Mouse (Mus musculus) intestine, postnatal 0 days (tissue): ENCODE measurements around the gene Slc25a12. TPM values are rescaled to one million over a fixed set of nuclear protein-coding genes. Genes with fewer than 3 reads are reported as not detected.

Experiments
- ATAC-seq: fragments of 200-750 bp; cut with Nextera tagmentation; 2 replicates; pipeline ENCODE4 v1.8.0; 2017; ENCODE audit warnings: mild to moderate bottlenecking, moderate TSS enrichment, moderate library complexity
- H3K27ac ChIP-seq: fragments of 300-500 bp; sonication (generic); 2 replicates; pipeline ENCODE4 v1.5.1; 2014; ENCODE audit warnings: mild to moderate bottlenecking, low read depth, low read length, moderate library complexity
- H3K27me3 ChIP-seq: fragments of 300-500 bp; sonication (generic); replicated peaks from 2 replicates; pipeline ENCODE4 v1.6.1; 2014; ENCODE audit warnings: low read length, mixed read lengths; ENCODE audit not compliant: control insufficient read depth, insufficient read depth
- H3K36me3 ChIP-seq: fragments of 300-500 bp; sonication (generic); 2 replicates; pipeline ENCODE4 v1.6.1; 2014; ENCODE audit warnings: mild to moderate bottlenecking, moderate library complexity; ENCODE audit not compliant: control insufficient read depth, insufficient read depth
- H3K4me1 ChIP-seq: fragments of 300-500 bp; sonication (generic); replicated peaks from 2 replicates; pipeline ENCODE4 v1.6.1; 2014; ENCODE audit warnings: antibody characterized with exemption, low read length, mixed read lengths; ENCODE audit not compliant: control insufficient read depth, insufficient read depth
- H3K4me2 ChIP-seq: fragments of 300-500 bp; sonication (generic); replicated peaks from 2 replicates; pipeline ENCODE4 v1.6.1; 2014; ENCODE audit warnings: low read depth, mild to moderate bottlenecking, moderate library complexity
- H3K4me3 ChIP-seq: fragments of 300-500 bp; sonication (generic); 2 replicates; pipeline ENCODE4 v1.5.1; 2014; ENCODE audit warnings: low read depth, low read length
- H3K9ac ChIP-seq: fragments of 300-500 bp; sonication (generic); 2 replicates; pipeline ENCODE4 v1.6.1; 2014; ENCODE audit warnings: mild to moderate bottlenecking, low read depth, low read length
- H3K9me3 ChIP-seq: fragments of 300-500 bp; sonication (generic); 2 replicates; pipeline ENCODE4 v1.6.1; 2016; ENCODE audit warnings: mixed run types; ENCODE audit not compliant: control insufficient read depth
- CTCF ChIP-seq: sonication (generic); IDR thresholded peaks from 2 replicates; pipeline ENCODE4 v1.5.1; 2016; ENCODE audit warnings: low read depth, mild to moderate bottlenecking, control low read depth, antibody characterized with exemption, moderate library complexity
- WGBS: fragments of 180-500 bp; shearing (Covaris S2); extraction: QIAGEN DNeasy Blood & Tissue Kit; methylation state at CpG from one replicate; pipeline ENCODE4 v1.1.7; 2014; 5-methylcytosine and 5-hydroxymethylcytosine counted together
- polyA plus RNA-seq: library from polyadenylated mRNA; unstranded; fragments of >200 nt; fragmentation: Nextera tagmentation; extraction: Ambion mirVana; gene quantifications from 2 replicates; pipeline ENCODE4 v1.2.1, GENCODE M21; 2015

Gene Slc25a12
- polyA plus RNA-seq, 1 experiment from 2014 or later: 14.9 TPM

DNA sequence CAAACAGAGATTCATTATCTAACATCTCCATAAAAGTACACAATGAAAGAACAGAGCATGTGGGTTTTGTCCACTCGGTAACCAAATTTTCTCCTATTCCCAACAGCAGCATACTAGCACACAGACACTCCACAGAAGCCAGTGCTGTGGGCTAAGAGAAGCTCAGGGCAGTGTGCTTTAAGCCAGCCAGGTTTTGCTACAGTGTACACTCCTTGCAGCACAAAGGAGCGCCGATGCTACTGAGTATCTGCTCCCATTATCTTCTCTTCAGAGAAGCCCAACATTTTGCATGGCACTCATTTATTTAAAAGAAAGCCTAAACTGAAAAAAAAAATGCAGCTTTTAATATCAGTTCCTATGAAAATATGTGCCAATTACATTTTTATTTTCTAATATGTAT is 73.6 kb downstream of the Slc25a12 start:
- H3K4me3 ChIP-seq: no peak overlapping the region
- H3K4me2 ChIP-seq: no peak overlapping the region
- H3K9me3 ChIP-seq: no peaks in the 10 kb centered on the region
- WGBS: 79% methylated on average over 3 of the region's 3 CpGs
- no peak overlapping the region for H3K9ac ChIP-seq
- ATAC-seq: no peak
- H3K36me3 ChIP-seq: no peaks in the 10 kb centered on the region; the same call in 1 of the 2 replicates
- no peak for TF ChIP-seq CTCF
- H3K27me3 ChIP-seq: no peaks in the 10 kb centered on the region
- no peak overlapping the region for H3K27ac ChIP-seq
- H3K4me1 ChIP-seq: no peaks in the 10 kb centered on the region

DNA sequence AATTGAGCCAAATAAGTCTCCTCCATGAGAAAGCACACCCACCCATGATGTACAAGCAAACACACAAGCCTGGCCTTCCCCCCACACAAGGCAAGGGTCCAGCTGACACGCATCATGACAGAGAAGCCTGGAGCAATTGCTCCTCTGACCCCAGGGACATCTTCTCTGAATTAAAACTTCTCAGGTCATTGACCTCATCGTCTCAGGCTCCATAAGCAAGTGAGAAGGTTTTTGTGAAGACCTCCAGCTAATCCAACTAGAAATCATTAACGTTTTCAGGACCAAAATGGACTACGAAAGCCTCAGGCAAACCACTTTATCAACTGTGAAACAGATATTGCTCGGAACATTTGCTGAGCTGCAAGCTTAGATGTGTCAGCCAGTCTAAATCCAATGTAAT is 76.0 kb downstream of the Slc25a12 start:
- 66% methylated on average over 5 of the region's 5 CpGs for WGBS
- Histone ChIP-seq H3K9ac (no peak overlapping the region), H3K4me3 (no peak overlapping the region), H3K36me3 (0 out of 2 replicates have a peak, but pooled peaks cover 4% of the 10 kb centered on the region), H3K4me1 (no peaks in the 10 kb centered on the region), H3K4me2 (no peak overlapping the region), H3K27me3 (no peaks in the 10 kb centered on the region), H3K9me3 (no peaks in the 10 kb centered on the region), H3K27ac (no peak overlapping the region)
- no peak for TF ChIP-seq CTCF
- ATAC-seq: no peak

DNA sequence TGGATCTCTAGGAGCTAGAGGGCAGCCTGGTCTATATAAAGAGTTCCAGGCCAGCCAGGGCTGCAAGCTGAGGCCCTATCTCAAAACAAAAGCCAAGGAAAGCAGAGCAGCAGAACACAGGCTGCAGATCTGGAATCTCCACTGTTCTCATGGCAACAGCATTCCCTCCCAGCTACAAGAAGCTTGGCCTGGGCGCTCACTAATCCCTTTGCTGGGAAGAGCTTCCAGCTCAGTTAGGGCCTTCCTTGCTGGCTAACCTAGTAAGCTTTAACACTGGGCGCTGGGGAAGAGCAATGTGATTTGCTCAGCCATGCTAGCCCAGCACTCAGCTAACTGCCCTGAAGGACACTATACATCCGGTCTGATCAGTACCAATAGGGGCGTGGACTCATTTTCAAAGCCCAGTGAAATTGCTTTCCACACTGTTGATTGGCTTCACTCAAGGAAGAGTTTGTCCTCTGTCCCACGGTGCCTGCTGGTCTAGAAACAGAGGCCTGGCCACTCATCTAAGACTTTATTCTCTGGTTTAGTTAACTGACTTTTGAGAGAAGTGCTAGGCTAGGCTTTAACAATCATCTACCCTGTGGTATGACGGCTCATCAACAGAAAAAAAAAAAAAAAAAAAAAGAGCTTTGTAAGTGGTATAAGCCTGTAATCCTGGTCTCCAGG is 77.3 kb downstream of the Slc25a12 start:
- no peaks in the 10 kb centered on the region for H3K27me3 ChIP-seq
- no peak for ATAC-seq

DNA sequence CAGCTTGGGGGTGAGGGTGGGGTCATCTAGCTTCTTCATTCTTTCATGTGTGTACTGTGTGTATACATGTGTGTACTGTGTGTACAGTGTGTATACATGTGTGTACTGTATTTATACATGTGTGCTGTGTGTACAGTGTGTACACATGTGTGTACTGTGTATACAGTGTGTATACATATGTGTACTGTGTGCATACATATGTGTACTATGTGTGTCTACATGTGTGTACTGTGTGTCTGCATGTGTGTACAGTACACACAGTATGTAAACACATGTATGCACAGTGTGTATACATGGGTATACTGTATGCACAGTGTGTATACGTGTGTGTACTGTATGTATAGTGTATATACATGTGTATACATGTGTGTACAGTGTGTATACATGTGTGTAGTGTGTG is 85.6 kb downstream of the Slc25a12 start:
- Histone ChIP-seq H3K4me2 (no peak overlapping the region), H3K36me3 (peaks cover 12% of the 10 kb centered on the region), H3K27ac (no peak overlapping the region), H3K27me3 (no peaks in the 10 kb centered on the region), H3K4me3 (no peak overlapping the region), H3K4me1 (no peaks in the 10 kb centered on the region), H3K9ac (no peak overlapping the region), H3K9me3 (no peaks in the 10 kb centered on the region)
- TF ChIP-seq CTCF: no peak
- 80% methylated on average over 1 of the region's 1 CpGs for WGBS
- ATAC-seq: no peak

More for the DNA sequence above, 77.3 kb downstream of the Slc25a12 start:
- WGBS: 62% methylated on average over 6 of the region's 6 CpGs
- Histone ChIP-seq H3K9me3 (no peaks in the 10 kb centered on the region), H3K27ac (no peak overlapping the region), H3K4me3 (no peak overlapping the region), H3K9ac (no peak overlapping the region), H3K36me3 (0 out of 2 replicates have a peak, but pooled peaks cover 4% of the 10 kb centered on the region), H3K4me1 (no peaks in the 10 kb centered on the region), H3K4me2 (no peak overlapping the region)
- TF ChIP-seq CTCF: no peak

DNA sequence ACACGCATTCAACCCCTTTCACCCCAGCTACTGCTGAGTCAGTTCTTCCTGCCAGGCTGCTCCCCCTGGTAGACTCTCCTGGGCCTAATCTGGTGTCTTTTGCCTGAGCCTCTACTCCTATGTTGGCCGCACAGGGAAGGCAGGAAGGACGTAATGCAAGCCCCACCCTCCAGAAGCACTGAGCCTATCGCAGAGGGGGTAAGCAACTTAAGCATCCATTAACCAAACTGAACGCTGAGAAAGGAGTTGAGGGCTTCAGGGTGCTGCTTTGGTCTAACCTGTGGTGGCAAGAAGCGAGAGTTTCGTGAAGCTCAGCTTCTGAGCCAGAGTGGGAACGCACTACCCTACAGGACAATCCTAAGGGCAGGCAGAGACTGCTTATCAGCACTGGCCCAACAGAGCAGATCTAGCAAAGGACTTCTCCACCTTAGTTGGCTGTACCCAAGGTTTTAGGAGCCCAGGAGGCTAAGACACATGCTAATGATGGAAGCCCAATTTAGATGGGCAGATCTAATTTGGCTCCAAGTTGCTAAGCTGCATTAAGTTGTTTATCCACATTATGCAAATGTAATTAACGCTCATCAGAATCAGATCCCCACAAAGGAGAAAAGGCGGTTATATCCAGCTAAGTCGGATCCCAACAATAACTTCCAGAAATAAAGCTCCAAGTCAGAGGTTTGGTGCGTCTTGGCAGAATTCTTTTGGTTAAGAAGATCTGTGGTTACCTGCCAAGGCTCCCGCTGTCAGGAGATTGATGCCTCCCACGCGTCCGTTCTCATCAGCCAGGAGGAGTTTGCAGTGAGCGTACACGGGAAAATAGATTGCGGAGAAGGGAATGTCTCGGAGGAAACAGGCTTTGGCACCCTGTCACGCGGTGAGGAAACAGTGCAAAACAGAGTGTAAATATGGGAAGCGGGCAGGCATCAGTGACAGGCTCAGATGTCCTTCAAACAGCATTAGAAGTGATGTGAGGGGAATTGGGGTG is 88.5 kb downstream of the Slc25a12 start:
- no peak overlapping the region for H3K4me3 ChIP-seq
- ATAC-seq: no peak
- H3K27me3 ChIP-seq: no peaks in the 10 kb centered on the region
- H3K9ac ChIP-seq: no peak overlapping the region
- H3K4me2 ChIP-seq: no peak overlapping the region
- WGBS: 83% methylated on average over 23 of the region's 23 CpGs
- peaks cover 21% of the 10 kb centered on the region for H3K36me3 ChIP-seq
- H3K4me1 ChIP-seq: no peaks in the 10 kb centered on the region
- H3K27ac ChIP-seq: no peak overlapping the region
- H3K9me3 ChIP-seq: no peaks in the 10 kb centered on the region
- TF ChIP-seq CTCF: no peak

DNA sequence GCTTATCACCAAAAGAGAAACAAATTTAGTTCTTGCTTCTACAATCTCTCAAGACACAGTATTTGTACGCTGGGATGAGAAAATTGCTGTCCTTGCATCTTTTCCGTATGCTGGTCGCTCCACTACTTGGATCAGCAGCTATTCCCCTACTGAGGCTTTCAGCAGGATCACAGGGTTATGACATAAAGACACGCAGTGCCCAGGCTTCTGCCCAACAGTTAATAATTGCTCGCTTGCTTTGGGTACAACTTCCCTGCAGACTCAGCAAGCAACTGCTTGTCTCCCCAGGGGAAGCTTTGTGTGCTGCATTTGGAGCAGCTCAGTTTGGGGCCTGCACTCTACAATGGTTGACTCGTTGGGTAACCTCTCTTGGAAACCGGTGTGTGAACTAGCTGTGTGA is 91.8 kb downstream of the Slc25a12 start:
- Histone ChIP-seq H3K36me3 (peaks cover 9% of the 10 kb centered on the region; the same call in 1 of the 2 replicates), H3K9ac (no peak overlapping the region), H3K9me3 (no peaks in the 10 kb centered on the region), H3K27ac (no peak overlapping the region), H3K27me3 (no peaks in the 10 kb centered on the region), H3K4me1 (no peaks in the 10 kb centered on the region), H3K4me2 (no peak overlapping the region), H3K4me3 (no peak overlapping the region)
- 85% methylated on average over 7 of the region's 7 CpGs for WGBS
- no peak for TF ChIP-seq CTCF
- ATAC-seq: no peak
